Mouse (Mus musculus) lung, adult 10 weeks (tissue): ENCODE data around the gene Vmn1r58. TPM values are rescaled to one million over a fixed set of nuclear protein-coding genes. Genes with fewer than 3 reads are reported as not detected.

Experiments used
- polyA plus RNA-seq: library from polyadenylated mRNA; stranded (reverse); fragments of 350-450 nt; fragmentation: Illumina TruSeq; extraction: RNeasy Lipid Tissue Mini Kit (QIAGEN cat#74804); gene quantifications from one replicate; pipeline ENCODE4 v1.2.3, GENCODE M21; 2014; ENCODE audit warnings: low read depth, low replicate concordance; ENCODE audit not compliant: insufficient read depth

Vmn1r58 gene
- polyA plus RNA-seq = not detected

GRCm38 (mm10) chr7:5413296-5413695 lies at the start of gene Vmn1r58:
Vmn1r58 (minus strand) TSS chr7:5413396.

DNA sequence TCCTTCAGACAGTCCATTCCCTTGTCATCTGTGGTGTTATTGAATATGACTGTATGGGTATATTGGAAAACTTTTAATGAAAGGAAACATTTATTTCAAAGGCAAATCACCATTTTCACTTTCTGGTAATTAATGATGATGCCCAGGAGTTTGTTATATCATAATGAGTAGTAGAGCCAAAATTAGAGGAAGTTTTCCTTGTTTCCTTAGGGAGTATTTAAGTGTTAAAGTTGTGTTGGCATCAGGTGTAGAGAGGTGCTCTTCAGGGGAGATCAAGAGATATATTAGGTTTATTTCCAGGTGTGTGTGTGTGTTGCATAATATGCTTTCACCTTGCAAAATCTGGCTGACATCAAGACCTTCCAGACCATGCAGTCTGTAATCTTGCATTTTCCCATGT lies 43.5 kb upstream of the Vmn1r58 start, which contains the start of gene Vmn1r59:
Gene Vmn1r59, minus strand, starts transcription at position 101 of the 400 bp plus-strand sequence.

Other genes with a start within 250 kb of the Vmn1r58 start
- not detected for gene Vmn1r56, start 216.6 kb downstream of the Vmn1r58 start, polyA plus RNA-seq
- gene Vmn1r57, start 194.9 kb downstream of the Vmn1r58 start, polyA plus RNA-seq = not detected
- not detected for gene Gm5065, start 62.9 kb downstream of the Vmn1r58 start, polyA plus RNA-seq
- not detected for gene Nlrp2, start 62.4 kb downstream of the Vmn1r58 start, polyA plus RNA-seq
- not detected for gene Vmn1r59, start 43.4 kb upstream of the Vmn1r58 start, polyA plus RNA-seq
- not detected for gene Vmn2r28, start 80.6 kb upstream of the Vmn1r58 start, polyA plus RNA-seq
- not detected for gene Vmn1r60, start 133.9 kb upstream of the Vmn1r58 start, polyA plus RNA-seq
- not detected for gene Vmn1r61, start 199.9 kb upstream of the Vmn1r58 start, polyA plus RNA-seq